Mouse (Mus musculus) brain, embryonic 14.5 days (tissue): Measurements from ENCODE around the gene Itpr2.

Experiments
- CTCF ChIP-seq: fragments of 200-500 bp; IDR thresholded peaks from 2 replicates; pipeline ENCODE4 v1.5.1; 2012; ENCODE audit warnings: inconsistent platforms, mild to moderate bottlenecking, moderate library complexity, borderline replicate concordance; ENCODE audit not compliant: insufficient read depth, insufficient read length; ENCODE audit errors: extremely low read depth
- POLR2A ChIP-seq: fragments of 200-500 bp; IDR thresholded peaks from 2 replicates; pipeline ENCODE4 v1.6.1; 2012; ENCODE audit warnings: mild to moderate bottlenecking, inconsistent platforms, borderline replicate concordance; ENCODE audit not compliant: poor library complexity, insufficient read depth, insufficient read length, severe bottlenecking; ENCODE audit errors: extremely low read depth

DNA sequence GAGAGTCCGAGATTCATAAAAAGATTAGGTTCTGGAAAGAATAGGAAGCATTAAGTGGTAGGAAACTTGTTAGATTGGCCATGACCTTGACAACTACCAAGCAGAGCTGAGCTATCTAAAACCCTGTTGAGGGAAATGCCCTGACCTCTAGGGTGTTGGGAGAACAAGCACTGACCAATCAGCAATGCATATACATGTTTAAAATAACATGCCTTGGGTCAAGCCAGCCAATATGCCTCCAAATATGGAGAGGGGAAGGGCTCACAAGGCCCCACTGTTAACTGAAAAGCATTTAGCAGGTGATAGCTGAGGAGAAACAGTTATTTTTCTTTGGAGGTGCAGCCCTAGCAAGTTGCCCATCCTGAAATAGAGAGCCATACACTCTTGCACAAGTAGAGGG lies 25.2 kb downstream of the Itpr2 start:
- TF ChIP-seq CTCF (no peak), POLR2A (no peak)
